Mouse (Mus musculus): Measurements from ENCODE around the gene Nf1. TPM values are rescaled to one million over a fixed set of nuclear protein-coding genes. Genes with fewer than 3 reads are reported as not detected.

Nf1 gene
- total RNA-seq, 2 experiments from 2014 or later = 46.6 to 49.1 TPM

GRCm38 (mm10) chr11:79327106-79327505 is 12.4 kb upstream of the Nf1 start:
- DNase-seq (ENCODE audit: low spot score in 2 of 2) = no peak

DNA sequence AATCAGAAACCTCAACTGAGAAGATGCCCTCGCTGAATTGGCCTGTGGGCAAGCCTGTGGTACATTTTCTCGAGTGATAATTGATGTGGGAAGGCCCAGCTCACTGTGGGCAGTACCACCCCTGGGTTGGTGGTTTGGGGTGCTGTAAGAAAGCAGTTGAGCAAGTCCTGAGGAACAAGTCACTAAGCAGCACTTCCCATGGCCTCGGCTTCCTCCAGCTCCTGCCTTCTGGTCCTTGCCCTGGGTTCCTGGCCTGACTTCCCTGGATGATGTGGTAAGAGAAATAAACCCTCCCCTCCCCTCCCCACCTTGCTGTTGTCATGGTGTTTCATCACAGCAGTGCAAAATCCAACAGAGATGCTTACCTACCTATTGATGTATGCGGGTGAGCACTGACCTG is 11.4 kb upstream of the Nf1 start:
- DNase-seq (ENCODE audit: low spot score in 2 of 2) = no peak

DNA sequence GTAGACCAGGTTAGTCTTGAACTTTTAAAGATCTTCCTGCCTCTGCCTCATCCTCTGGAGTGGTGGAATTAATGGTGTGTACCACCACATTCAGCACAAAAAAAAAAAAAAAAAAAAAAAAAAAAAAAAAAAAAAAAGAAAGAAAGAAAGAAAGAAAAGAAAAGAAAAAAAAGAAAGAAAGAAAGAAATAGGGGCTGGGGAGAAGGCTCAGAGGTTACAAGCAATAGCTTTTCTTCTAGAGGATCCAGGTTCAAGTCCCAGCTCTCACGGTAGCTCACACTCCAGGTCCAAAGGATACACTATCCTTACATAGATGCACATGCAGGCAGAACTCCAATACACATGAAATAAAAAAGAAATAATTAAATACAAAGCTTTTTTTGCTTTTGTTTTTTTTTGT is 9.9 kb upstream of the Nf1 start:
- no peak for DNase-seq (ENCODE audit: low spot score in 2 of 2)

DNA sequence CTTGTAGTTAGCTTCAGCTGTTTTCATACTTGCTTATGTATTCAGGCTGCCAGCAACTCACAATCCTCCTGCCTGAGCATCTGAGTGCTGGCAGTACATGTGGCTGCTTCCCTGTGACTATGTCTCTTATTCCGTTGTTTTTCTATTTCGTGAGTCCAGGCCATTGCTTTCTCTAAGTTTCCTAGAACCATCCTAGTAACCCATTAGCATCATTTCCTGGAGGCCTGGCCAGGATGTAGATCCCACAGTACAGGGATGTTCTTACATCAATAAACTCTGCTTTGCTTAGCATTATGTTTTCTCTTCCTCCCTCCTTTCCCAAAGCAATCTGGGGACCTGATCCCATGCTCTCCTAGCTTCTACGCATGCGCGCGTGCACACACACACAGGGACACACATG is 4.4 kb upstream of the Nf1 start:
- no peak for DNase-seq (ENCODE audit: low spot score in 2 of 2)

GRCm38 (mm10) chr11:79336722-79337267 is 2.7 kb upstream of the Nf1 start:
- no peak for DNase-seq (ENCODE audit: low spot score in 2 of 2)

GRCm38 (mm10) chr11:79338621-79339020 is 872 bp upstream of the Nf1 start:
- DNase-seq (ENCODE audit: low spot score in 2 of 2) = no peak

- DNase-seq (ENCODE audit: low spot score in 2 of 2) = peak; percentile 57 to 61
Observed at GRCm38 (mm10) chr11:79339808-79340781, 602 bp downstream of the Nf1 start.

DNA sequence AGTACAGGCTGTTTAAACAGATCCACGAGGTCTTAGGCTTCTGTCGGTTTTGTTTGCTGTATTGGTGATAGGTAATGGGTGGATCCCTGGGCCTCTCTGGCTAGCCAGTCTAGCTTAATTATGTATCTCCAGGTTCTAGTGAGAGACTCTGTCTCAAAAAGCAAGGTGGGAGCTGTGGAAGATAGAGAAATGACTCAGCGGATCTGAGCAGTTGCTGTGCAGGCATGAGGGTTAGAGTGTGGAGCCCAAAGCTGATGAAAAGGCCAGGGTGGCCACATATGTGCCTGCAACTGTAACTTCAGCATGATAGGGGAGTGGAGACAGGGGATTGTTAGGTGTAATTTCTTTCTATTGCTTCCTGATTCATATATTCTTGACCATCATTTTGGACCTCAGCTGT is 17.5 kb downstream of the Nf1 start:
- no peak for DNase-seq (ENCODE audit: low spot score in 2 of 2)

- DNase-seq (ENCODE audit: low spot score in 2 of 2) = no peak
Observed at GRCm38 (mm10) chr11:79357397-79357796, 17.9 kb downstream of the Nf1 start.

DNA sequence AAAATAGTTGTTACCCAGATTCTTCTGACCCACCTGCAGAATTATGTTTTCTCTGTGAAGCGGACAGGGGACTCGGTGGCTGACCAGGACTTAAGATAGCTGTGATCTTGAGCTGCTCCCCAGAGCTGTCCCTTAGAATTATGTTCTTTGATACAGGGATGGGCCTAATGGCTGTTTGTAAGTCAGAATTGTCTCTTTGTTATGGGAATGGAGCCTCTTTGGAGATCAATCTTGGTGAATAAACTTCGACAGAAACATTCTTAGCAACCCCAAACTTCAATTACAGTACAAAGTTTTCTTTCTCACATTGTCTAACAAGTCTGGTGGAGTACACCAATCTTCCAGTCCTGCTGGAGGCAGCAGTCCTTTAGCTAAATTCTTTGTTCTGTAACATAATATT is 25.5 kb downstream of the Nf1 start:
- no peak for DNase-seq (ENCODE audit: low spot score in 2 of 2)

DNA sequence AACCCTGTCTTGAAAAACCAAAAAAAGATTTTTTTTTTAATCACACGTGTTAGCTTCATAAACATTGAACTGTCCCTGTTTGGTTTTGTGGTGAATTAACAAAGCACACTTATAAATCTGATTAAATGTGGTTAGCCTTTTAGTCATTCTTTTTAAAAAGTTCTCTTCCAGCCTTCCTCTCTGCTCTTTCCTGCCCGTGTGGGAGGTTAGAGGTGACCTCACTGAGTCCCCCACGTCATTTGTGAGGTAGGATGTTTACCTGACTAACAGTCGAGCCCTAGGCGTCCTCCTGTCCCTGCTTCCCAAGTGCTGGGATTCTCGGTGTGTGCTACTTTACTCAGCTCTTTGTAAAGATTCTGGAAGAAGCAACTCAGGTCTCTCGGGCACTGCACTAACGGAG is 26.8 kb downstream of the Nf1 start:
- no peak for DNase-seq (ENCODE audit: low spot score in 2 of 2)

DNA sequence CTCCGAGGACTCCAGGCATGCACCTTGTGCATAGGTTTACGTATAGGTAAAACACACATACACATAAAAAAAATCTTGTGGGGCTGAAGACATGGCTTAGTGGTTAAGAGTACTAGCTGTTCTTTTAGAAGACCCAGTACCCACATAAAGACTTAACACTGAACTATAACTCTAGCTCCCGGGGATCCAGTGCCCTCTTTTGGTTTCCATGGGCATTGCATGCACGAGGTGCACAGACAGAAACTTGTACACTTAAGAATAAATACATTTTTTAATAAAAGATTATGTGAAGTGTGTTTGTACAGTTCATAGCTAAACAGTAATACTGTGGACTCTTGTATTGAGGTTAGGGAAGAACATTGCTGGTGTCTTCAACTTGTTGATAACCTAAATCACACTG is 33.5 kb downstream of the Nf1 start:
- no peak for DNase-seq (ENCODE audit: low spot score in 2 of 2)

DNA sequence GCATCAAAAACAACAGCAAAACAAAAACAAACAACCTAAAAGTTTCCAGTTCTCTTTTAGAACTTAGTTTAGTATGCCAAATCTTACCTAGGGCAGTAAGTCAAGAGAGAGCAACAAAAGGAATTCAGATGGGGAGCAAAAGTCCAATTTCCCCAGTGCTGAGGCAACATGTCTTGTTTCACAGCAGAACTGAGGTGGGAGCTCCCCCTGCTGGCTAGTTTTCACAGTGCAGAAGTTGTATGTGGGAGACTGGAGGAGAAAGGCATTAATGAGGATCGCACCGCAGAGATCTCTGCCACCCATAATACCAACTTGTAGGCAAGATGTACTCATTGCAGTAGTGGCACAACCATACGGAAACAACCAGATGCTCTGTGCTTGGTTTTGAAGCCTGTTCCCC is 58.8 kb downstream of the Nf1 start:
- peak; percentile 81 to 86 for DNase-seq (ENCODE audit: low spot score in 2 of 2)

DNA sequence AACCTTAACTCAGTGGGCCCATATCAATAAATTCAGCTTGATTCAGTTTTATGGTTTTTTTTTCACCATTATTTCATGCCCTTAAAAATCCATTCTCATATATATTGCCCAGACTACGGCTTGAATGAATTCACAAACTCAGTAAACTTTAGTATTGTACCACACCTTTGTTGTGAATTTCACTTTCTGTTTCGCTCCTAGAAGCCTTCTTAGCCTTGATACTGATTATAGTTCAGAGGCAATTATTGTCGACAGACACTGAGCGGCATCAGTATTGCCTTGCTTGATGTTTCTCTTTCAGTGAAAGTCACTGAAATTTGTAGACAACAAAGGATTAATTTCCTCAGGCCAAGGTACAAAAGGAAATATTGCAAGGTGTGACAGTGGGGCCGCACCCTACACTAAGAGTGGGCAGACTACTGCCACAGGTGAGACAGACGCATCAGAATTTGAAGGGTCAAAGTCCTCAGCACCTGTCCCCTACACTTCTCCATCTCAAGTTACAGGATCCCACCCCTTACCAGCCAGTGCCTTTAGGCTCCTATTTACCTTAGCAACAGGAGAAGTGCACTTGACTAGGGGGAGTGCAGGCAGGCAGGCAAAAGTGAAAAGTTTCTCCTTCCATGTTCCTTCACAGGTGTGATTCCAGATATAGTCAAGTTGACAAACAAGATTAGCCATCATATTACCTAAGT is 64.3 kb downstream of the Nf1 start:
- no peak for DNase-seq (ENCODE audit: low spot score in 2 of 2)

GRCm38 (mm10) chr11:79413761-79414513 is 74.4 kb downstream of the Nf1 start:
- DNase-seq (ENCODE audit: low spot score in 2 of 2) = no peak

- no peak for DNase-seq (ENCODE audit: low spot score in 2 of 2)
Observed at GRCm38 (mm10) chr11:79422496-79422895, 83.0 kb downstream of the Nf1 start.

DNA sequence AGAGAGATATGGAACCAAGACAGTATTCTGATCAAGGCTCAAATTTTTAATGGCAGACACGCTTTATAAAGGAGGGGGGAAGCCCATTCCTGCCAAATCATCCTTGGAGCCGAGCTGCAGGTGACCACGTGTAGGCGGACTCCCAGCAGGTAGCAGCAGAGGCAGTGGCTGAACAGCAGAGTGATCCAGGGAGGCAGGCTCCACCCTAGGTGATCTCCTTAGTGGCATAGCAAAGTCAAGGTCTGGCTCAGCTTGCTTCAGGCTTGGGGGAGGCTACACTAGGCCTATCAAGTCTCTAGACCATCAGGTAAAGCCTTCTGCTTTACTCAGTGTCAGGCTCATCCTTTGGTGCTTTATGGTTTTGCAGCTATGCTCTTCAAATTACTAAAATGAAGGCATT is 87.1 kb downstream of the Nf1 start:
- DNase-seq (ENCODE audit: low spot score in 2 of 2) = no peak

DNA sequence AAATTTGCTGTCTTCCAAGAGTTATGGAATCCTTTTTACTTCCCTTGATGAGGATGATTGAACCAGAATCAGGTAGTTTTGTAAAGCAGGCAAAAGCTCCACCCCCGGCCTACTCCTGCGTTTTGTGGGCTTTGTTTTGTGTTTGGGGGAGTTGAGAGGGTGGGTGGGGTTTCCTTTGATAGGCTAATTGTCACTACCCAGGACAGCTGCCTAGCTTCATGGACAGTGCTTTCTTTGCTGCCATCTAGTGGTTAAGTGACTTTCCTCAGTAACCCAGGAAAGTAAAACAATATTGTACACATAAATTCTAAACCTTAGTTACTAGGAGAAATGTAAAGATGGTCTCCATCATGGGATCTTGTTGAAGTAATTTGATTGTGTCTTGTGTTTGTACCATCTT is 88.1 kb downstream of the Nf1 start:
- no peak for DNase-seq (ENCODE audit: low spot score in 2 of 2)

DNA sequence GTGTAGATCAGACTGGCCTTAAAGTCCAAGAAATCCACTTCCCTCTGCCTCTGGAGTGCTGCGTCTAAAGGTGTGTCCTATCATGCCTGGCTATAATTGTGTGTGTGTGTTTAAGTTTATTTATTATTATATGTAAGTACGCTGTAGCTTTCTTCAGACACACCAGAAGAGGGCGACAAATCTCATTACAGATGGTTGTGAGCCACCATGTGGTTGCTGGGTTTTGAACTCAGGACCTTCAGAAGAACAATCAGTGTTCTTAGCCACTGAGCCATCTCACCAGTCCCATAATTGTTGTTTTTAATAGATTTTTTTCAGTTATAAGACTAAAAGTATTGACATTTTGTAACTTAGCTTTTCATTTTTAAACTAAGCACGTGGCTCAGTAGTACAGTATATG is 95.8 kb downstream of the Nf1 start:
- no peak for DNase-seq (ENCODE audit: low spot score in 2 of 2)

DNA sequence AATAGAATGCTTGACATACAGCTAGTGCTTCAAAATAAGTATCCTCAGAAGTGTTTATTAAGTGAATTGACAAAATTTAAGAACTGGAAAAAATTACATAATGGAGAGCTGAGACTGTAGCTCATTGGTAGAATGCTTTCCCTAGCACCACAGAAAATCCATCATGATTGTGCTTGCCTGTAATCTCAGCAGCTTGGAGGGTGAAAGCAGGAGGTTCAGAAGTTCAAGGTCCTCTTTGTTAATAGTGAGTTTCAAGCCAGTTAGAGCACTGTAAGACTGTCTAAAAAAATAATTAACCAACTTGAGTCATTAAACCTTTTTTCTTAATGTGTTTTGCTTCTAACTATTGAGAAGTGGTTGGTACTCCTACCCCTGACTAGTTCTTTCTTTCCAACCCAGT is 108.9 kb downstream of the Nf1 start:
- DNase-seq (ENCODE audit: low spot score in 2 of 2) = no peak

DNA sequence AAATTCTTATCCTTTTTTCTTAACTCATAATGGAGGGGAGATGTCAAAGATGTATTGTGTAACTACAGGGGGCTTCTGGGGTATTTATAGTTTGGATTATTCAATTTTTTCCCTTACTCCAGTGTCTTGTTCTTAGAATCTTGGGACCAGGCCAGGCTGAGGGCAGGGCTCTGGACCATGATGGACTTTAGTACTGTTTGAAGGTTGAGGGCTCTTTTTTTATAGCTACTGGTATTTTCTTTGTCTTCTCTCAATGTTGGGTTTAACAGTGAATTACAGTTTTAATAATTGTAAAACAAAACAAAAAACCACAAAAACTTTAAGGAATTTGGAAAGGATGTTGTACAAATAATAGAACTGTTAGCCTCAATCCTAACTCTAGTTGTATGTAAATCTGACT is 113.5 kb downstream of the Nf1 start:
- no peak for DNase-seq (ENCODE audit: low spot score in 2 of 2)

- DNase-seq (ENCODE audit: low spot score in 2 of 2) = no peak
Observed at GRCm38 (mm10) chr11:79457928-79458327, 118.4 kb downstream of the Nf1 start.

Data from gastrocnemius, postnatal 4 days (tissue).